19 mouse cellular contexts compared by ENCODE assay signal in the genomic region with DNA sequence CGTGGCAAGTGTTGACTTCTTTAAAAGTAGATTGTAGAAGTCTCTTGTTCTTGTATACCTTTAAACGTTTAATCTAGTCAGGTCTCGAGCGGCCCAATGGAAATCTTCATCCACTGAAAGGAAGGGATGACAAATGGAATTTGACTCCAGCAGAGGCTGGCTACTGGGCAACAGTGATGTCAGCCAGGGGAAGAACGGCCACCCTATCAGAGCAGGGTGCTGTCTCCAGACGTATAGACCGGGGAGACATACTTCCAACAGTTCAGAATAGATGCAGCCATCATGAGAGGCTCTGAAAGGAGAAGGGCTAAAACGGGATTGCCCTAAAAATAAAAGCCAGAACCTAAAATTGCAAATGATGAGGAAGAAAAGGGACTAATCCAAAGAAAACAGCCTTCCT.
"Had no signal": no experiment of that assay in that cellular context is flagged by ENCODE, and none has a peak within 500 bp of the region (broad histone marks: within the 10 kb centered on the region; RNA-seq: fewer than 3 reads in every experiment).

No protein-coding gene starts in this region.

- H3K9me3 ChIP-seq: lung, embryonic 15.5 days; midbrain, embryonic 12.5 days; neural tube, embryonic 12.5 days had no signal

- H3K4me1 ChIP-seq: megakaryocyte, embryonic 14.5 days had no signal

- ATAC-seq: liver, postnatal 0 days; lung, postnatal 0 days; midbrain, embryonic 16.5 days had no signal

- H3K36me3 ChIP-seq: lung, embryonic 15.5 days; midbrain, embryonic 12.5 days; neural tube, embryonic 12.5 days had no signal

- H3K4me3 ChIP-seq: lung, embryonic 15.5 days; megakaryocyte, embryonic 14.5 days; midbrain, embryonic 12.5 days; myocyte; neural tube, embryonic 12.5 days had no signal

- H3K27ac ChIP-seq: lung, embryonic 15.5 days; macrophage; midbrain, embryonic 12.5 days; neural tube, embryonic 12.5 days had no signal

- H3K9ac ChIP-seq: liver, postnatal 0 days; lung, embryonic 15.5 days; midbrain, embryonic 12.5 days; neural tube, embryonic 12.5 days had no signal

- DNase-seq: liver, postnatal 0 days; lung, adult 2 months; lung, postnatal 14 days; lung, postnatal 36 days; midbrain, embryonic 14.5 days; retina, postnatal 1 day; right cerebral cortex, postnatal 4 days; spleen, adult 18-20 months; thymus, adult 18-20 months; thymus, postnatal 14 days; thymus, postnatal 36 days had no signal

- H3K27me3 ChIP-seq: lung, embryonic 15.5 days; neural tube, embryonic 12.5 days had no signal

- H3K4me2 ChIP-seq: lung, embryonic 15.5 days; midbrain, embryonic 12.5 days; neural tube, embryonic 12.5 days had no signal
